Mouse (Mus musculus): ENCODE measurements around the gene Pqlc2.

Gene Pqlc2

DNA sequence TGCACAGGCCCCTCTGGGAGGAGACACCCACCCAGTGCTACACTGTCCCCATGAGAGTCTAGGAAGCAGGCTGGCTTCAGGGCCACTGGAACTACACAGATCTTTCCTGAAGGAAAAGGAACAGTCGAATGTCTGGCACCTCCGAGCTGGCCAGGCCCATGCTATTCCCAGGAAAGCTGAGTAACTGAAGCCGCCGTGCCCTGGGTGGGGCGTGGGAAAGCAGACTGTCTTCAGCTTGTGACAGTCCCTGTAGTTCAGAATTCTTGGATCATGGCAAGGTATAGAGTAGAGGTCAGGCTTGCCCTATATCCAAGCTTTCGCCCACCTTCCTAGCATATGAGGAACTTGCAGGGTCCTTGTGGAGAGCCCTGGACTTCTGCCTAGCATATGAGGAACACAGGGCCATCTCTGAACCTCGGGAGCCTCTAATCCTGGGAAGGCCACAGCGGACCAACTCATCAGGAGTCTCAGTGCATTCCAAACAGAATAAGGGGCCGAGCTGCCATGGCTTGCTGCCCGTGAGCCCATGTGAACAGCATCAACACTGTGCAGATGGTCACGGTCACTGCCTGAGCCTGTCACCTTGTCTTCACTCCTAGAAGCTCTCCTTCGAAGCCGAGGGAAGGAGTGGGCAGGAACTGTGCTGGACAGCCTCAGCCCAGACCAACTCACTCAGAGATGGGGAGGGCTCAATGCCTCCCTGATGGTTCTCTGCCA lies 44.6 kb downstream of the Pqlc2 start:
- no peak for DNase-seq (ENCODE audit: low read depth, low spot score)

DNA sequence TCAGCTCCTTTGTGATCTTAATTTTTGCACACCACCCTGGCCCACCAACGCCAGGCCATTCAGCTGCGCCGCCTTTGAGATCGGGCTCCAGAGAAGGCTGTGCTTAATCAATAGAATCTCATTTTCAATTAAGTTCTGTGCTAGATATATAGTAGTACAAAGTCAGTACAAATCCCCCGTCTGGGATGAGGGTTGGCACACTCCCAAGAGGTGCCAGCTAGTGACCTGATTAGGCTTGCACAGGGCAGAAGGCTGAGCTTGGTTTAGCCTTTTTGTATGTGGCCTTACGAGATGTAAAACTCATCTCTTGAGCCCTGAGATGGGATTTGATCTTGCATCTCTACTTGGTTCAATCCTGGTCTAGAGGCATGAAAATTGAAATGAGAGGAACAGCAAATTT lies 47.5 kb downstream of the Pqlc2 start:
- no peak for DNase-seq (ENCODE audit: low read depth, low spot score)

DNA sequence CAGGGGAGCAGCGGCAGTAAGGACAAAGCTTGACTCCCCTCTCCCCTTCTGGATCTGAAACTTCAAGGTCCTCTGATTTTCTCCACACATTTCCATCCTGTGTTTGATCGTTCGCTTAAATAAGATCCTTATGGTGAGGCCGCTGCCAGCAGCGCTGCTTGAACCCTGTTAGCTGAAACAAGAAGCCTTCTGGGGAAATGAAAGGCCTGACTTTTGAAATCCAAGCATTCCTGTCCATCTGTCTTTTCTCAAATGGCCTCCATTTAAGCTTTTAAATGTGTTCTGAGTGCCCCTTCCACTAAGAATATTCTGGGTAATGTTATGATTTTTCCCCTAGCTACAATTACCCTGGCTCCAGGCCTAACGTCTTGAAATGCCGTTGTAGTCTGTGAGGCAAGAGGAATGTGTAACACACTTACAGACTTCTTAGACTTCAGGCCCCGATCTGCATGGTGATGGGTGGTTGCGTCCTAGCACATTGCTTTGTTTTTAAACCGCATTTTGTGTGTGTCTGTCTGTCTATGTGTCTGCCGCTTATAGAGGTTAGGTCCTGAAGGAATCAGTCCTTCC lies 51.1 kb downstream of the Pqlc2 start:
- DNase-seq (ENCODE audit: low read depth, low spot score) = no peak

DNA sequence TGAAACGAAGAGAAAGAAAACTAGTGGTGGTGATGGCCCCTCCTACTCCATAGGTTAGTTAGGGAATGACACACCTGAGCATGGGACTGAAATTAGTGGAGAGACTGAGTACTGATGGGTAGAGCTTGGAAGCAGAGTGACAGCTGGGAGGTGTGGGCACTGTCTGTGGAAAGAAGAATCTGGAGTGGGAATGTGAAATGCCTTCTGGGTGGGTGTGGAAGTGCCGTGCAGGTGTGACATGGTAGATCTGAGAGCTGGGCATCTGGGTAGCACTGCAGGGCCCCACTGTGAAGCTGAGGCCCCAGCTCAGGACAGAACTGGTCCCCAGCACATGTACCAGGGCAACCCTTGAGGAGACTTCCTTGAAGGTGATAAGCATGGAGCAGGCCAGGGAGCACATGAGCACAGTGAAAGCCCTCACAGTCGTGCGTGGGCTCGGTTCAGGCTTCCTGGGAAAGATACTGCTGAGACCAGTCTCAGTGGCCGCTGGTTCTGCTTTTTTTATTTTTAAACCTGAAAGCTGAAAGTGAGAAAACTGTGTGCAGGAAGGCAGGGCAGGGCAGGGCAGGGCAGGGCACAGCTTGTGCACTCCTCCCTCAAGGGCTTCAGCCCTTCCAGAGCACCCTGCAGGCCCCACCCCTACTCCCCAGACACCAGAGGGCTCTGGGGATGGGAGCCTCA lies 51.7 kb downstream of the Pqlc2 start:
- DNase-seq (ENCODE audit: low read depth, low spot score) = peak; percentile 86

DNA sequence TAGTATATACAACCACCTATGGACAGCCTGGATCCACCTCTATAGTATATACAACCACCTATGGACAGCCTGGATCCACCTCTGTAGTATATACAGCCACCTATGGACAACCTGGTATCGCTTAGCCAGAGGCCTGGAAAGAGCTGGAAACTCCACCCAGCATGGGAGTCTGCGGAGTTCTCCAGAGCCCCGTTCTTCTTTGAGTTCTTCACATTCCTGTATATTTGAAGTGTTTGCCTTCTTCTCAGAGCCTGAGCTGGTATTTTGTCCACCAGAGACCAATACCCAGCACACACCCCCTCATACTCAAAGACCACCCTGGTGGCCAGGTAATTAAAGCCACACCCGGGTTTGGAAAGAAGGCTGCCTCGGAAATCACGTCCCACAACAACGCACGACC lies 53.8 kb downstream of the Pqlc2 start:
- no peak for DNase-seq (ENCODE audit: low read depth, low spot score)

DNA sequence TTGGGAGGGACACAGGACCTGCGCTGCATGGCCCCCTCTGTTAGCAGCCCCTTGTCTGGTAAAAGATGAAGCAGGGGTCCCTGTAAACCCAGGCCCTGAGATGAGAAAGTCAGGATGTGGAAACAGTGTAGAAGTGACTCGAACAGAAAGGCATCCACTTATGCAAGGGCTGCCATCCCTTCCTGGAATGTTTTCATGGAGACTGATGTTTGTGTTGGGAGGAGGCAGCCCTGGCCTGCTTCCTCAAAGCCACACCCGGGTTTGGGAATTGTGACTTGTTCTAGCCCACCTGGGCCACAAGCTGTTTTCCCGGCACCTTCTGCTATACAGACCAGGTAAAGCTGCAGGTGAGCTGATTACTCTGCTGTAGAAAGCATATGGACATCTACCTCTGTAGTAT lies 54.4 kb downstream of the Pqlc2 start:
- no peak for DNase-seq (ENCODE audit: low read depth, low spot score)

DNA sequence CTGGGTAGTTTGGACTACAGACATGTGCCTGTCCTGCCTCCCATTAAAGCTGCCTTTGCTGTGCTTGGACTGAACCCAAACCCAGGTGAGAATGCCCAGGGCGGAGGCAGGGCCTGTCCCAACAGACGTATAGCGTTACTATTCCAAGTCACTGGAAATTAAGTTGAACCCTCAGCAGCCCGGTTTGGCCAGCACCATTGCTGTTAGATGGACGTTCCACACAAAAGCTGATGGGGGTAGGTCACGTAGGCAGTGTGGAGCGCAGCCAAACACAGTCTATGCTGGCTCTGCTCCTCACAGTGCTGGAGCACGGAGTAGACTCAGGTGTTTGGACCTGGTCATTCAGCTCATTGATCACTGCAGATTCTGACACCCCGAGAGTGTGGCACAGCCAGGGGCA lies 57.3 kb downstream of the Pqlc2 start:
- no peak for DNase-seq (ENCODE audit: low read depth, low spot score)

DNA sequence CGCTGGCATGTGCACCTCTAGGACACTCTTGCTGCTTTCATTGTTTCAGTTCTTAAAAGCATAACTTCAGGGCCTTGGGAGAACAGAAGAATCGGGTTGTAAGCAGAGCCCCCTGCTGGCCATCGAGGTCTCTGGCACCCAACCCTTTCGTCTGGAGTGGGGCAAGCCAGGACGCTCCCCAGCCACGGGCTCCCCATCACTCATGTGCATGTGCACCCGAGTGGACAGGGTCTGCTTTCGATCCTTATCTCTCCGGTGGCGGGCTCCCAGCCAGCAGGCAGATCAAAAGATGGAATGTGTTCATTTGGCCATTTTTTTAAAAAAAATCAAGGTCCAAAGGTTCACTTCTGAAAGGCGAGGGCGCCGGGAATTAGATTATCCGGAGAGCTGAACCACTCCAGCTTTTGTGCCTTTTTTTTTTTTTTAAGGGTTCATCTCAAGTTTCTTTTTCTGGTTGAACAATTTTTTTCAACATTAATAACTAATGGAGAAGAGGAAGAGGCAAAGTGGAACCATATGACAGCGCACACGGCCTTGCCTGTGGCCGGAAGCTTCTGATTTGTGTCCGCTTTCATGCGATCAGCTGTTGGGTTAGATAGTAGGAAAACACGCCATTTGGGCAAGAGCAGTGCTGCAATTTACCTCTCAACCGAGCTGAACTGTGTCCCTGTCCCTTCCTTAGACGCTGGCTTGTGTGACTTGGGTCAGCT lies 58.3 kb downstream of the Pqlc2 start:
- DNase-seq (ENCODE audit: low read depth, low spot score) = peak; percentile 78

DNA sequence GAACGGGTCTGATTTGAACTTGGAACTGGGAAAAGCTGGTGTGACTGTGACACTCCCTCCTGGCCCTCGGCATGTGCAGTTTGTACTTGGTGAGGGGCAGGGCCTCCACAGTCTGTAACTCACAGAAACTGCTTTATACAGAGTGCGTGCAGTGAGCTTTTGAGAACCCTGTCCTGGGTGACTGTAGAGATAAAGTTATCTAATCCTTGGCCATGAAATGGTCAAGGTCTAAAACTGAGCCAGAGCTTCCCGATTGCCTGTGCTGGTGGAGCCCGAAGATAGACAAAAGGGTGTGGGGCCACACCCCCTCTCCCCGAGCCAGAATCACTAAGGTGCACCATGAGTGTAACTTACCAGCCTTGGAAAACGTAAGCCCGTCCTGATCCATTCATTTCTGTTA lies 59.6 kb downstream of the Pqlc2 start:
- no peak for DNase-seq (ENCODE audit: low read depth, low spot score)

DNA sequence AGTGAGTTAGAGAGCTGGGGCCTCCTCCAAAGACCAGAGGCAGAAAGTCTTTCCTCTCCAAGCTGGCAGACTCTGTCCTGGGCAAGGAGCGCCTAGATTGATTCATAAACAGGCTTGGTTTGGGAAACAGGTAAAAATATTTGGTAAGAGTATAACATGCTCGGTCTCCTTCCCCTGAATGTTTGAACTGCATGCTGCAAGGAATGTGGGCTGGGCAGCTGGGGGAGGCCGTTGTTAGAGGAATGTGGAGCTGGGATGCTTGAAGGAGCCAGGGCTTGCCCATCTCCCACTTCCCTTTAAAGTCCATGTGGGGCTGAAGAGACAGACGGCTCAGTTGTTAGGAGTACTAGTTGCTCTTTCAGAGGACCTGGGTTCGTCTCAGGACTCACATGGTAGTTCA lies 60.5 kb downstream of the Pqlc2 start:
- DNase-seq (ENCODE audit: low read depth, low spot score) = no peak

DNA sequence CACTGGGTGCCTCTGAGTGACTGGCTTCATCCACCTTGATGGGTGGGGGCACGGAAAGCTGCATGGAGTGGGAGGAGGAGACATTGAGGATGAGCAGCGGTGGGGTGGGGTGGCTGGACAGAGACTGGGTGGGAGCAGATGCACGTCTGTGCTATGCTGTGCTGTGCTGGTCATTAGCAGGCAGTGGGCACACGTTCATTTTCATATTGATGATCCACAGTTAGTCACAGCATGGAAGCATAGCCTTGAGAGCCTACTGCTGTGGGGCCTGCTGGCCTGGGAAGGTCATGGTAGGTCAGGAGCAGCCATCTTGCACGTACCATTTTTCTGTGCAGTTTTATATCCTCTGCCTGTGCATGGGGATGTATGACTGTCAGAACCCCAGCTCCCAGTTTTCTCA lies 61.8 kb downstream of the Pqlc2 start:
- no peak for DNase-seq (ENCODE audit: low read depth, low spot score)

DNA sequence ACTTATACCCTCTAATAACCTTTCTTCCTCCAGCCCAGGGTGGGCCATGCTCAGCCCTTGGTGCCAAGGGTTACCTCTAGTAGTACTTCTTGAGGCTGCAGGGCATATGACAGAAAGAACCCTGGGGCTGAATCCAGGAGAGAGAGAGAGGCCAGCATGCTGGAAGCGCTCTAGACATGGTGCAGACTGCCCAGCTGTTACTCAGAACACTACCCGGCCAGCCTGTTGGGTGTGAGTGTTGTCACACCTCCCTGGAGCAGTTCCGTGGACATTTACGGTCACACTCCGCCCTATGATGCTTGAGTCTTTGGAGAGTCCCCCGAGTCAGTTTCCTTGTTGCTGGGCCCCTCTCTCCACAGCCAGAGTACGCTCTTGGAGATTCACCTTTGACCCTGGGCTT lies 62.5 kb downstream of the Pqlc2 start:
- DNase-seq (ENCODE audit: low read depth, low spot score) = no peak

DNA sequence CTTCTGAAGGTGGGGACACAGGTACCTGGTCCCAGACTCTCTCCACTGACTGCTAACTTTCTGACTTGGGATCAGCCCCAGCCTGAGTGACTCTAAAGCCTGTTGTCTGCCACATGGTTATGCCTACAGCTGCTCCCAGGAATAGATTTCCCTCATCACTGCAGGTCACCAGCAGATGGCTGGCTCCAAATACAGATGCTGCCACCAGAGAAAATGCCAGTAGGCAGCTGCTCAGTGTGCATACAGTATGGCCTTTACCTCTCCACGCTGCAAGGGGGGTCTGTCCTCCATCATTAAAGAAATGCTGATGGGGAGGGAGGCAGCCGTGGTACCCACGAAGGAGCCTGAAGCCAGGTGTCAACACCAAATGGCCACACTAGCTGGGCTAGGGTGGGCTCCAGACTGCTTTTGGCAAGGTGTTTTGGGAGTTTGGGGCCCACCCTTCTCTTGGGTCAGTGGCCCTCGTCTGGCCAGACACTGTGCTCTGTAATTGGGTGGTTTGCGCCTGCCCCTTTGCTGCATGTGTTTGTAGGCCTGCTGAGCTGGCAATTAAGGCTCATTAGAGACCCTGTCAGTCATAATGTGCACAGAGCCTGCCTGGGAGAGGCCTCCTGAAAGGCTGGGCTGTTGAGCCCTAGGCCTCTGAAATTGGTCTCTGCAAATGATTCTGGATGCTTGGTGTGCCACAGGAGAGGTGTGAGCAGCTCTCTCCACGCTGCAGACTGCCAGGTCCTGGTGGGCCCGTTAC lies 64.2 kb downstream of the Pqlc2 start:
- no peak for DNase-seq (ENCODE audit: low read depth, low spot score)

DNA sequence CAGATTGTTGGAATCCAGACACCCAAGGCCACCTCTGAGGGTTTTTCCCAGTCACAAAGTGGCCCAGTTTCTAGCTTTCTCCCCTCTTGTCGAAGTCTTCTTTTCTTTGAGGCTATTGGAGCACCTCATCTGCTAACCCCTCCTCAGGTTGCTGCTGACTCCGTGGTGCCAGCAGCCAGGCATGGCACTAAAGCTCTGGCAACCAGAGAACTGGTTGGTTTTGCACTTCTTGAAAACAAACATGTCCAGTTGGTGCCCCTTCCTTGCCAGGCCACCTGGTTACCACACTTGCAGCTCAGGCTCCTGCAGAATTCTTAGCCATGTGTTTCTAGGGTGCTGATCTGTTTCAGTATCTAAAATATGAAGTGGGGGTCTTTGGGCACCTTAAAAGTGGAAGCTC lies 65.0 kb downstream of the Pqlc2 start:
- no peak for DNase-seq (ENCODE audit: low read depth, low spot score)

DNA sequence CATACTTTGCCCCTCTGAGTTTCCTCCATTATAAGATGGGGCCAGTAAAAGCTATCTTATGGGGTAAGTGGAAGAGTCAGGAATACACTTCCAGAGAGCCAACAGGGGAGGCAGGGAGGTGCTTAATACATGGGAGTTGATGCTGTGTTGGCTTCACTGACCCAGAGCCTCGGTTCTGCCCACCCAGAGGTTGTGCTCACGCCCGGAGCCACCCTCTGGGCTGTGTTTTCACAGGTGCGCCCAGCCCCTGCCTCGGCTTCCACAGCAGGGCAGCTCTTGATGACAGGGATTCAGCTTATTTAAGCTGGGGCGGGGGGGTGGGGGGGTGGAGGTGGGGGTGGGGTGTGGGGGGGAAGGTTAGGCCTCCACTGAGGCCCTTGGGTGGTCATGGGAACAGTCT lies 65.7 kb downstream of the Pqlc2 start:
- DNase-seq (ENCODE audit: low read depth, low spot score) = no peak

DNA sequence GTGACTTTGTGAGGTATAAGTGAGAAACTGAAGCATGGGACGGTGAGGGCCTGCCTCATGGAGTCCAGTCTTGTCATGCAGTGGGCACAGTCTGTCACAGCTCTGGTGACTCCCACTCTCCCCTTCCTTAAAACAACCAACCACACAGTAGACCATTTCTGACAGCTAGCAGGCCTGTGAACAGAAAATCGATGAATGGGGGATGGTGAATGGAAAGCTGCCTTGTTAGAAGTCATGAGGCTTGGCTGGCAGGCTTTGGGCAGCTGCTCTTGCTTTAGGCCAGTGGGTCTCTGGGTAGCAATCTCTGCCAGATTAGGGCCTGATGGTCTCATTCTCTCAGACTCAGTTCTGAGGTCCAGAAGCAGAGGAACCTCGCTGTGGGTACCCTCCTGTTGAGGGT lies 66.3 kb downstream of the Pqlc2 start:
- DNase-seq (ENCODE audit: low read depth, low spot score) = no peak

All from A20 (cell line).